Comparison of ENCODE assay signal across 25 mouse cellular contexts in genomic region chr9:15994762-15995161, GRCm38 (mm10).
DNase-seq lines count a peak whose midpoint lies in the region; ATAC-seq and TF ChIP-seq lines count a peak whose summit lies in the region.
"Had no signal": no experiment of that assay in that cellular context is flagged by ENCODE, and none has a peak within 500 bp of the region (broad histone marks: within the 10 kb centered on the region; RNA-seq: fewer than 3 reads in every experiment).

No protein-coding gene starts in this region.

- no peak for TF ChIP-seq CTCF in forebrain, postnatal 0 days (IDR thresholded peaks at IDR 0.05; ENCODE audit: low read depth)

- H3K4me1 ChIP-seq in forebrain, embryonic 12.5 days, result peaks cover 6% of the 10 kb centered on the region; the same call in 1 of the 2 replicates
- no peaks in the 10 kb centered on the region for H3K4me1 ChIP-seq in forebrain, postnatal 0 days (ENCODE audit: insufficient read depth)
- H3K4me1 ChIP-seq in midbrain, embryonic 14.5 days (ENCODE audit: control insufficient read depth, insufficient read depth, low read length), result no peaks in the 10 kb centered on the region
- H3K4me1 ChIP-seq in midbrain, embryonic 10.5 days, result 0 out of 2 replicates have a peak, but pooled peaks cover 3% of the 10 kb centered on the region
- H3K4me1 ChIP-seq in hindbrain, embryonic 16.5 days (ENCODE audit: control insufficient read depth, insufficient read depth, low read depth, low read length), result no peaks in the 10 kb centered on the region
- H3K4me1 ChIP-seq: embryonic facial prominence, embryonic 13.5 days; heart, embryonic 10.5 days; midbrain, embryonic 12.5 days had no signal

- no peaks in the 10 kb centered on the region for H3K27me3 ChIP-seq in forebrain, embryonic 12.5 days
- H3K27me3 ChIP-seq in forebrain, postnatal 0 days (ENCODE audit: insufficient read depth, low read length), result no peaks in the 10 kb centered on the region
- no peaks in the 10 kb centered on the region for H3K27me3 ChIP-seq in midbrain, embryonic 14.5 days (ENCODE audit: control insufficient read depth, insufficient read depth, low read length)
- no peaks in the 10 kb centered on the region for H3K27me3 ChIP-seq in midbrain, embryonic 10.5 days (ENCODE audit: low read depth, poor library complexity, severe bottlenecking)
- no peaks in the 10 kb centered on the region for H3K27me3 ChIP-seq in hindbrain, embryonic 16.5 days (replicated peaks; ENCODE audit: control insufficient read depth, insufficient read depth, low read length)
- H3K27me3 ChIP-seq: embryonic facial prominence, embryonic 13.5 days; midbrain, embryonic 12.5 days had no signal

- H3K27ac ChIP-seq in forebrain, embryonic 12.5 days, result no peak overlapping the region
- H3K27ac ChIP-seq in forebrain, postnatal 0 days (ENCODE audit: low read depth, low read length), result no peak overlapping the region
- H3K27ac ChIP-seq in midbrain, embryonic 14.5 days (replicated peaks; ENCODE audit: low read depth, low read length), result no peak overlapping the region
- H3K27ac ChIP-seq in midbrain, embryonic 10.5 days (replicated peaks), result no peak overlapping the region
- no peak overlapping the region for H3K27ac ChIP-seq in hindbrain, embryonic 16.5 days (ENCODE audit: low read depth, low read length)
- H3K27ac ChIP-seq: embryonic facial prominence, embryonic 13.5 days; heart, embryonic 10.5 days; midbrain, embryonic 12.5 days had no signal

- no peak overlapping the region for H3K9ac ChIP-seq in forebrain, embryonic 12.5 days
- no peak overlapping the region for H3K9ac ChIP-seq in forebrain, postnatal 0 days
- no peak overlapping the region for H3K9ac ChIP-seq in midbrain, embryonic 14.5 days (replicated peaks; ENCODE audit: low read length)
- H3K9ac ChIP-seq in hindbrain, embryonic 16.5 days (ENCODE audit: low read depth, low read length), result no peak overlapping the region
- H3K9ac ChIP-seq: embryonic facial prominence, embryonic 13.5 days; liver, postnatal 0 days; midbrain, embryonic 12.5 days had no signal

- peak; percentile 59; the same call in 1 of the 2 replicates for ATAC-seq in forebrain, embryonic 12.5 days (ENCODE audit: low FRiP score)
- ATAC-seq in forebrain, postnatal 0 days, result no peak
- 0 out of 2 replicates have a peak, but pooled peaks have one; percentile 46 for ATAC-seq in midbrain, embryonic 14.5 days (ENCODE audit: low FRiP score, low TSS enrichment)
- peak; percentile 50; the same call in 1 of the 2 replicates for ATAC-seq in hindbrain, embryonic 16.5 days
- ATAC-seq: intestine, embryonic 16.5 days; liver, postnatal 0 days had no signal

- DNase-seq in forebrain, postnatal 0 days, result no peak
- peak; percentile 69 for DNase-seq in midbrain, embryonic 14.5 days
- no peak for DNase-seq in midbrain, embryonic 10.5 days (ENCODE audit: low spot score)
- no peak for DNase-seq in ovary, postnatal 14 days (ENCODE audit: low spot score)
- DNase-seq in urinary bladder, adult 18-20 months (ENCODE audit: low spot score in 2 of 2), result no peak
- DNase-seq: adrenal gland, postnatal 14 days; cerebellum, adult 8-10 months; cerebellum, postnatal 36 days; embryo, embryonic 11 days; heart, postnatal 4 days; kidney, postnatal 36 days; layer of hippocampus, postnatal 36 days; liver, postnatal 0 days; lung, postnatal 10 days; right cerebral cortex, adult 18-20 months; right cerebral cortex, postnatal 4 days; thymus, postnatal 25 days had no signal

- no peaks in the 10 kb centered on the region for H3K9me3 ChIP-seq in forebrain, embryonic 12.5 days
- no peaks in the 10 kb centered on the region for H3K9me3 ChIP-seq in forebrain, postnatal 0 days (ENCODE audit: low read length)
- no peaks in the 10 kb centered on the region for H3K9me3 ChIP-seq in midbrain, embryonic 14.5 days (ENCODE audit: control insufficient read depth, low read length)
- no peaks in the 10 kb centered on the region for H3K9me3 ChIP-seq in midbrain, embryonic 10.5 days (replicated peaks)
- H3K9me3 ChIP-seq in hindbrain, embryonic 16.5 days (ENCODE audit: control insufficient read depth, low read length), result no peaks in the 10 kb centered on the region
- H3K9me3 ChIP-seq: embryonic facial prominence, embryonic 13.5 days; heart, embryonic 10.5 days; midbrain, embryonic 12.5 days had no signal

- no peak overlapping the region for H3K4me2 ChIP-seq in forebrain, embryonic 12.5 days
- H3K4me2 ChIP-seq in forebrain, postnatal 0 days (ENCODE audit: low read depth), result no peak overlapping the region
- no peak overlapping the region for H3K4me2 ChIP-seq in midbrain, embryonic 14.5 days (ENCODE audit: low read length)
- H3K4me2 ChIP-seq in hindbrain, embryonic 16.5 days (ENCODE audit: low read length), result no peak overlapping the region
- H3K4me2 ChIP-seq: embryonic facial prominence, embryonic 13.5 days; liver, embryonic 11.5 days; midbrain, embryonic 12.5 days had no signal

- H3K4me3 ChIP-seq in forebrain, embryonic 12.5 days (replicated peaks), result no peak overlapping the region
- H3K4me3 ChIP-seq in forebrain, postnatal 0 days (ENCODE audit: low read depth, low read length), result no peak overlapping the region
- no peak overlapping the region for H3K4me3 ChIP-seq in midbrain, embryonic 14.5 days (replicated peaks; ENCODE audit: low read depth, low read length)
- H3K4me3 ChIP-seq in midbrain, embryonic 10.5 days, result no peak overlapping the region
- H3K4me3 ChIP-seq in hindbrain, embryonic 16.5 days (ENCODE audit: low read length), result no peak overlapping the region
- H3K4me3 ChIP-seq: embryonic facial prominence, embryonic 13.5 days; erythroblast, embryonic 14.5 days; heart, embryonic 10.5 days; midbrain, embryonic 12.5 days had no signal

- WGBS in forebrain, embryonic 12.5 days, result 60% methylated on average over 7 of the region's 7 CpGs
- WGBS in forebrain, postnatal 0 days, result 39% methylated on average over 7 of the region's 7 CpGs
- WGBS in midbrain, embryonic 14.5 days, result 47% methylated on average over 7 of the region's 7 CpGs
- 89% methylated on average over 7 of the region's 7 CpGs for WGBS in midbrain, embryonic 10.5 days
- 53% methylated on average over 7 of the region's 7 CpGs for whole genome bisulfite sequencing in hindbrain, embryonic 16.5 days

- H3K36me3 ChIP-seq in forebrain, embryonic 12.5 days (replicated peaks), result peaks cover 47% of the 10 kb centered on the region
- peaks cover 17% of the 10 kb centered on the region; the same call in 1 of the 2 replicates for H3K36me3 ChIP-seq in forebrain, postnatal 0 days (ENCODE audit: insufficient read depth)
- peaks cover 38% of the 10 kb centered on the region for H3K36me3 ChIP-seq in midbrain, embryonic 14.5 days (ENCODE audit: control insufficient read depth, insufficient read depth, low read length)
- H3K36me3 ChIP-seq in midbrain, embryonic 10.5 days, result peaks cover 67% of the 10 kb centered on the region
- H3K36me3 ChIP-seq in hindbrain, embryonic 16.5 days (ENCODE audit: control insufficient read depth, insufficient read depth, low read length), result peaks cover 9% of the 10 kb centered on the region
- H3K36me3 ChIP-seq: heart, embryonic 10.5 days had no signal
